Comparison of ENCODE assay signal across 21 mouse cellular contexts in the genomic region with DNA sequence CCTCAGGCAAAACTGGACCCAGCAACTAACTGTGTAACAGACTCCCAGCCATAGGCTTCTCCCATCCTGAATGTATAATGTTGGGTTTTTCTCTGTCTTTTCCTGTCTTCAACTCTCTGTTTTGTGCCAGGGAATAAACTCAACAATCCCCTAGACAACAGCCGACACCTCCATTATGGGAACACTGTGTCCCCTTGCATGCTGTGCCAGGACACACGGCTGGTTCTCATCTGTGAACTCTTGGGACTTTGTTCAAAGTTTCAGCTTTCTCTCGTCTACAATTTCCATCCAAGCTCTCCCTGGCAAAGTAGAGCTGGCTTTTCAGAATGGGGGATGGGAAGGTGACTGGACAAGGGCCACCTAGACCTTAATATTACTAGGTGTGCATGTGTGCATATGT. TPM values are rescaled to one million over a fixed set of nuclear protein-coding genes. Genes with fewer than 3 reads are reported as not detected.
DNase-seq lines count a peak whose midpoint lies in the region; ATAC-seq and TF ChIP-seq lines count a peak whose summit lies in the region.
"Had no signal": no experiment of that assay in that cellular context is flagged by ENCODE, and none has a peak within 500 bp of the region (broad histone marks: within the 10 kb centered on the region; RNA-seq: fewer than 3 reads in every experiment).

No protein-coding gene starts in this region.

- H3K27ac ChIP-seq in heart, embryonic 10.5 days, result no peak overlapping the region
- H3K27ac ChIP-seq in lung, postnatal 0 days (ENCODE audit: low read length), result peak overlapping the region; percentile 59
- no peak overlapping the region for H3K27ac ChIP-seq in intestine, embryonic 15.5 days
- H3K27ac ChIP-seq: embryonic facial prominence, embryonic 12.5 days; hindbrain, embryonic 14.5 days; left cerebral cortex, adult 2 months; limb, embryonic 15.5 days; liver, embryonic 14.5 days; macrophage; stomach, embryonic 15.5 days had no signal

- no peaks in the 10 kb centered on the region for H3K9me3 ChIP-seq in heart, embryonic 10.5 days
- no peaks in the 10 kb centered on the region for H3K9me3 ChIP-seq in lung, postnatal 0 days (ENCODE audit: low read length)
- no peaks in the 10 kb centered on the region for H3K9me3 ChIP-seq in intestine, embryonic 15.5 days
- H3K9me3 ChIP-seq: embryonic facial prominence, embryonic 12.5 days; limb, embryonic 15.5 days; stomach, embryonic 15.5 days had no signal

- peak; percentile 89 for TF ChIP-seq EP300 in lung, postnatal 0 days (IDR thresholded peaks at IDR 0.05)

- 71% methylated on average over 3 of the region's 3 CpGs for WGBS in heart, embryonic 10.5 days
- WGBS in lung, postnatal 0 days, result 39% methylated on average over 3 of the region's 3 CpGs
- WGBS in intestine, embryonic 15.5 days, result 72% methylated on average over 3 of the region's 3 CpGs

- DNase-seq in heart, adult 11 months, result peak; percentile 91
- DNase-seq in heart, embryonic 10.5 days (ENCODE audit: low spot score), result no peak
- DNase-seq in kidney, adult 9 months, result peak; percentile 42
- no peak for DNase-seq in kidney, postnatal 14 days
- peak; percentile 85 for DNase-seq in lung, postnatal 0 days (ENCODE audit: low spot score)
- peak; percentile 46 for DNase-seq in lung, postnatal 25 days (ENCODE audit: low spot score)
- no peak for DNase-seq in cerebellum, adult 11 months
- DNase-seq: adrenal gland, postnatal 36 days; B cell, adult 2 months; cerebellum, adult 11-12 months had no signal

- H3K4me1 ChIP-seq in heart, embryonic 10.5 days, result peaks cover 17% of the 10 kb centered on the region
- H3K4me1 ChIP-seq in lung, postnatal 0 days (ENCODE audit: insufficient read depth, low read depth, low read length), result no peaks in the 10 kb centered on the region; the same call in none of the 2 replicates
- peaks cover 17% of the 10 kb centered on the region for H3K4me1 ChIP-seq in intestine, embryonic 15.5 days (replicated peaks)

- H3K9ac ChIP-seq in lung, postnatal 0 days (replicated peaks; ENCODE audit: low read depth), result no peak overlapping the region
- no peak overlapping the region for H3K9ac ChIP-seq in intestine, embryonic 15.5 days
- H3K9ac ChIP-seq: embryonic facial prominence, embryonic 12.5 days; hindbrain, embryonic 14.5 days; limb, embryonic 15.5 days; liver, embryonic 14.5 days; stomach, embryonic 15.5 days had no signal

- no peak overlapping the region for H3K4me2 ChIP-seq in lung, postnatal 0 days (replicated peaks; ENCODE audit: low read depth, low read length)
- no peak overlapping the region for H3K4me2 ChIP-seq in intestine, embryonic 15.5 days (replicated peaks)
- H3K4me2 ChIP-seq: embryonic facial prominence, embryonic 12.5 days; hindbrain, embryonic 14.5 days; limb, embryonic 15.5 days; stomach, embryonic 15.5 days had no signal

- TF ChIP-seq CTCF in lung, postnatal 0 days (IDR thresholded peaks at IDR 0.05), result no peak

- H3K27me3 ChIP-seq in heart, embryonic 10.5 days (ENCODE audit: insufficient read depth, poor library complexity, severe bottlenecking), result peaks cover 44% of the 10 kb centered on the region
- H3K27me3 ChIP-seq in lung, postnatal 0 days (replicated peaks; ENCODE audit: insufficient read depth, low read length), result no peaks in the 10 kb centered on the region
- H3K27me3 ChIP-seq in intestine, embryonic 15.5 days (replicated peaks), result no peaks in the 10 kb centered on the region
- H3K27me3 ChIP-seq: embryonic facial prominence, embryonic 12.5 days; limb, embryonic 15.5 days; stomach, embryonic 15.5 days had no signal

- H3K4me3 ChIP-seq in heart, embryonic 10.5 days, result no peak overlapping the region
- no peak overlapping the region for H3K4me3 ChIP-seq in lung, postnatal 0 days (ENCODE audit: low read depth, low read length)
- H3K4me3 ChIP-seq in intestine, embryonic 15.5 days (replicated peaks), result no peak overlapping the region
- H3K4me3 ChIP-seq: embryonic facial prominence, embryonic 12.5 days; left cerebral cortex, adult 2 months; limb, embryonic 15.5 days; stomach, embryonic 15.5 days had no signal

- peak; percentile 74 for ATAC-seq in lung, postnatal 0 days
- ATAC-seq in intestine, embryonic 15.5 days, result no peak
- ATAC-seq: Patski had no signal

- no peaks in the 10 kb centered on the region for H3K36me3 ChIP-seq in heart, embryonic 10.5 days
- no peaks in the 10 kb centered on the region for H3K36me3 ChIP-seq in lung, postnatal 0 days (ENCODE audit: insufficient read depth, low read length)
- no peaks in the 10 kb centered on the region for H3K36me3 ChIP-seq in intestine, embryonic 15.5 days
- H3K36me3 ChIP-seq: embryonic facial prominence, embryonic 12.5 days; G1E; limb, embryonic 15.5 days; stomach, embryonic 15.5 days had no signal

RNA-seq across cellular contexts. Expression of a gene that starts 56.1 kb away (rescaled TPM):
- 2.6 and 4.2 TPM in 2 replicates for polyA plus RNA-seq in heart, embryonic 10.5 days (2016; fragmentation: Nextera tagmentation; extraction: Ambion mirVana)
- polyA plus RNA-seq in lung, postnatal 0 days (2015; fragmentation: Nextera tagmentation; extraction: Ambion mirVana), result 0.08 and 0.26 TPM in 2 replicates
- 6.6 and 8.4 TPM in 2 replicates for polyA plus RNA-seq in intestine, embryonic 15.5 days (2015; fragmentation: Nextera tagmentation; extraction: Ambion mirVana)
- polyA plus RNA-seq: G1E; macrophage; Patski; thymus, postnatal 0 days had no signal

Comparison
In these comparisons a context has a peak if more than half of its experiments do, and no peak if none do; other contexts are left out.
1. DNase-seq: peak in heart, adult 11 months (single experiment), kidney, adult 9 months (single experiment), lung, postnatal 0 days (single experiment) and lung, postnatal 25 days (single experiment); none in heart, embryonic 10.5 days (single experiment), kidney, postnatal 14 days (single experiment) and cerebellum, adult 11 months (single experiment).